1 mouse cellular context compared by ENCODE assay signal in the genomic region with DNA sequence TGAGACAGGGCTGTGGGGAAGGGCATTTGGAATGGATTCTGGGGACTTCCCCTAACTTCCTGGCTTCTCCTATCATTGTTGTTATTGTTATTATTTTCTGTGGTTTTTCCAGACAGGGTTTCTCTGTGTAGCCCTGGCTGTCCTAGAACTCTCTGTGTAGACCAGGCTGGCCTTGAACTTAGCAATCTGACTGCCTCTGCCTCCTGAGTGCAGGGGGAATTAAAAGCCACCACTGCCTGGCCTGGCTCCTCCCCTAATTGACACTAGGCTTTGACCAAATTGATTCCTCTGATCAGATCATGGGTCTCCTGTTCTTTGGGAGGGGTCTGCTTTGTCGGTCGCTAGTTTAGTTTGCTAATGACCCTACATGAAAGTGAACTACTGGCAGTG.
TF ChIP-seq lines count a peak whose summit lies in the region.

No protein-coding gene starts in this region.

TF ChIP-seq in CH12.LX, 34 proteins besides CTCF, POLR2A, EP300 and RAD21:
- no peak for TF ChIP-seq SIN3A (IDR thresholded peaks at IDR 0.05; ENCODE audit: low read length)
- no peak for TF ChIP-seq USF1 (IDR thresholded peaks at IDR 0.05; ENCODE audit: low read depth, low read length)
- TF ChIP-seq TCF12 (IDR thresholded peaks at IDR 0.05; ENCODE audit: low read depth, low read length) = no peak
- TF ChIP-seq ZC3H11A (IDR thresholded peaks at IDR 0.05; ENCODE audit: low read depth, low read length) = no peak
- no peak for TF ChIP-seq MAFK (IDR thresholded peaks at IDR 0.05; ENCODE audit: insufficient replicate concordance, low read length)
TF ChIP-seq in CH12.LX: peak in this region for 0.
